Mouse (Mus musculus): ENCODE data around the gene Map3k4. TPM values are rescaled to one million over a fixed set of nuclear protein-coding genes. Genes with fewer than 3 reads are reported as not detected.
"Not testable (repeated sequence)": the region's sequence is repeated elsewhere in the genome, so short reads cannot be mapped to it uniquely, and the experiment has no call there.

The Map3k4 gene
- polyA plus RNA-seq, 1 experiment from 2014 or later, result 49.1 TPM

GRCm38 (mm10) chr17:12225227-12225626, 93.4 kb downstream of the Map3k4 start:
- Histone ChIP-seq H3K27me3 (replicated peaks; ENCODE audit: low read depth, poor library complexity, severe bottlenecking) (no peaks in the 10 kb centered on the region), H3K9me3 (no peaks in the 10 kb centered on the region), H3K4me3 (no peak overlapping the region), H3K36me3 (replicated peaks) (peaks cover 80% of the 10 kb centered on the region), H3K4me1 (peaks cover 17% of the 10 kb centered on the region), H3K27ac (replicated peaks) (no peak overlapping the region)
- no peak for DNase-seq (ENCODE audit: low spot score)
- WGBS, result 65% methylated on average over 1 of the region's 1 CpGs

- H3K9me3 ChIP-seq, result not testable (repeated sequence)
- WGBS, result 89% methylated on average over 7 of the region's 7 CpGs
- H3K36me3 ChIP-seq (replicated peaks), result peaks cover 80% of the 10 kb centered on the region
Observed at GRCm38 (mm10) chr17:12224551-12224950, 94.0 kb downstream of the Map3k4 start.

GRCm38 (mm10) chr17:12224145-12224544, 94.5 kb downstream of the Map3k4 start:
- peaks cover 80% of the 10 kb centered on the region for H3K36me3 ChIP-seq (replicated peaks)
- H3K4me1 ChIP-seq, result peaks cover 17% of the 10 kb centered on the region
- no peaks in the 10 kb centered on the region for H3K27me3 ChIP-seq (replicated peaks; ENCODE audit: low read depth, poor library complexity, severe bottlenecking)
- no peak overlapping the region for H3K4me3 ChIP-seq
- H3K9me3 ChIP-seq, result no peaks in the 10 kb centered on the region
- 80% methylated on average over 9 of the region's 9 CpGs for WGBS
- DNase-seq (ENCODE audit: low spot score), result no peak
- no peak overlapping the region for H3K27ac ChIP-seq (replicated peaks)

More at GRCm38 (mm10) chr17:12224551-12224950, 94.0 kb downstream of the Map3k4 start:
- H3K27ac ChIP-seq (replicated peaks); DNase-seq (ENCODE audit: low spot score); H3K27me3 ChIP-seq (replicated peaks; ENCODE audit: low read depth, poor library complexity, severe bottlenecking); H3K4me3 ChIP-seq: not testable (repeated sequence)
- peaks cover 17% of the 10 kb centered on the region for H3K4me1 ChIP-seq

DNA sequence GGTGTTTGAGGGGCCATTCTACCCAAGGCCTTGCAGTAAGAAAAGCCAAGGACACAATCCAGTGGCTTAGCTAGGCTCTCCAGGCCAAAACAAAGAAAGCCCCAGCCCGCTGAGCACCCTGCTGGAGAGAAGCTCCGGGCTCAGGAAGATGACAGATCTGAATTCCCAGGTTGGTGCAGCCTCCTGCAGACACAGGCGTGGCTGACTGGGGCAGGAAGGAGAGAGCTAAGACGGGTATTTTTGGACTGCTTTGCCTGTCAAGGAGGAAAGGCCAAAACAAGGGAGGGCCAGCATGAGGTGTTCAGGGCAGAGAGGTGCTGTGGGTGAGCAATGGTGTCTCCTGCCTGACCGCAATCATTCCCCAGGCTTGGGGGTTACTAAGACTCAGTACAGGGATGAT, 94.9 kb downstream of the Map3k4 start:
- Histone ChIP-seq H3K4me3 (no peak overlapping the region), H3K27me3 (replicated peaks; ENCODE audit: low read depth, poor library complexity, severe bottlenecking) (no peaks in the 10 kb centered on the region), H3K36me3 (replicated peaks) (peaks cover 80% of the 10 kb centered on the region), H3K27ac (replicated peaks) (0 out of 2 replicates have a peak overlapping the region, but pooled peaks have one; percentile 6), H3K9me3 (no peaks in the 10 kb centered on the region), H3K4me1 (peaks cover 17% of the 10 kb centered on the region)
- no peak for DNase-seq (ENCODE audit: low spot score)
- WGBS, result 45% methylated on average over 5 of the region's 5 CpGs

- H3K27me3 ChIP-seq (replicated peaks; ENCODE audit: low read depth, poor library complexity, severe bottlenecking), result no peaks in the 10 kb centered on the region
- WGBS, result 79% methylated on average over 6 of the region's 6 CpGs
- no peak overlapping the region for H3K27ac ChIP-seq (replicated peaks)
- no peaks in the 10 kb centered on the region for H3K9me3 ChIP-seq
- H3K36me3 ChIP-seq (replicated peaks), result peaks cover 80% of the 10 kb centered on the region
- no peak for DNase-seq (ENCODE audit: low spot score)
- peaks cover 17% of the 10 kb centered on the region for H3K4me1 ChIP-seq
- H3K4me3 ChIP-seq, result no peak overlapping the region
Observed at GRCm38 (mm10) chr17:12221926-12222325, 96.7 kb downstream of the Map3k4 start.

- 85% methylated on average over 6 of the region's 6 CpGs for WGBS
- DNase-seq (ENCODE audit: low spot score), result no peak
- Histone ChIP-seq H3K36me3 (replicated peaks) (peaks cover 99% of the 10 kb centered on the region), H3K9me3 (no peaks in the 10 kb centered on the region), H3K27ac (replicated peaks) (no peak overlapping the region), H3K4me3 (no peak overlapping the region), H3K4me1 (no peaks in the 10 kb centered on the region), H3K27me3 (replicated peaks; ENCODE audit: low read depth, poor library complexity, severe bottlenecking) (no peaks in the 10 kb centered on the region)
Observed at GRCm38 (mm10) chr17:12216224-12216623, 102.4 kb downstream of the Map3k4 start.

DNA sequence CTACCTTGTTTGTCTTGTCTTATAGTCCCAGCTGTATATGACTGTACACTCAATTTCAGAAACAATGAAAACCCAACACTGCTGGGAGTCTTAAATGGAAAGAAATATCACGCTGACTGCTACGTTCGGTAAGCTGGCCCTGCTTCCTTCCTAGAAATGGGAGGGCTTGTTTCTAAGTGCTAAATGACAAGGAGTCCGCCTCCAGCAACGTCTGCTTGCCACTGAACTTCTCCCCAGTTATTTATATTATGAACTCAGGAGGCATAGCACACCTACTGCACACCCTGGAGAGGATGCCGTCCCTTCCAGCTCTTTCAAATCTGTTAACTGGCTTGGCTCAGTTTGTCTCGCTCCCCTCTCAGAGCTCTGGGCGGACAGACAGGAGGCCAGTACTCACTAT, 105.2 kb downstream of the Map3k4 start:
- WGBS, result 92% methylated on average over 8 of the region's 8 CpGs
- Histone ChIP-seq H3K9me3 (no peaks in the 10 kb centered on the region), H3K27me3 (replicated peaks; ENCODE audit: low read depth, poor library complexity, severe bottlenecking) (no peaks in the 10 kb centered on the region), H3K4me3 (no peak overlapping the region), H3K36me3 (replicated peaks) (peaks cover 85% of the 10 kb centered on the region), H3K4me1 (no peaks in the 10 kb centered on the region), H3K27ac (replicated peaks) (no peak overlapping the region)
- no peak for DNase-seq (ENCODE audit: low spot score)

GRCm38 (mm10) chr17:12212341-12212740, 106.3 kb downstream of the Map3k4 start:
- no peaks in the 10 kb centered on the region for H3K9me3 ChIP-seq
- H3K4me3 ChIP-seq, result no peak overlapping the region
- H3K27ac ChIP-seq (replicated peaks), result no peak overlapping the region
- no peaks in the 10 kb centered on the region for H3K27me3 ChIP-seq (replicated peaks; ENCODE audit: low read depth, poor library complexity, severe bottlenecking)
- DNase-seq (ENCODE audit: low spot score), result no peak
- WGBS, result 91% methylated on average over 6 of the region's 6 CpGs
- peaks cover 10% of the 10 kb centered on the region for H3K4me1 ChIP-seq
- H3K36me3 ChIP-seq (replicated peaks), result peaks cover 74% of the 10 kb centered on the region

DNA sequence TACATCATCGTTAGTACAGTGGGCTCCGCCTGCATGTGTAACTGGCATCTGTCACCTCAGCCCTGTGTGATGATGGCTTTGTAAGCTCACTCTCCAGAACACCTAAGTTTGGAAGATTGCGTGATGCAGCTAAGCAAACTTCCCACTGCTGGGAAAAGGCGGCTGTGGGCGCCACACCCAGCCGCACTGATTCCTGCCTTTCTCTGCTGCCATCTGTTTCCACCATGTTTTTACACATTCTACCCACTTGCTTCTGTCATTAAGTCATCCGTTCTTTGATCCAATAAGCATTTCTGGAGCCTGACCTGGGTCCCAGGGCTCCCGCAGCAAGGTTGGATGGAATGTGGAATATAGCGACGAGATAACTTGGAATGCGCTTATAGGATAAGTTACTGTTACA, 106.7 kb downstream of the Map3k4 start:
- WGBS, result 95% methylated on average over 11 of the region's 11 CpGs

GRCm38 (mm10) chr17:12210544-12211132, 108.0 kb downstream of the Map3k4 start:
- Histone ChIP-seq H3K36me3 (replicated peaks) (peaks cover 57% of the 10 kb centered on the region), H3K27ac (replicated peaks) (no peak overlapping the region), H3K4me3 (no peak overlapping the region), H3K9me3 (no peaks in the 10 kb centered on the region), H3K4me1 (peaks cover 25% of the 10 kb centered on the region), H3K27me3 (replicated peaks; ENCODE audit: low read depth, poor library complexity, severe bottlenecking) (no peaks in the 10 kb centered on the region)
- WGBS, result 36% methylated on average over 8 of the region's 8 CpGs
- DNase-seq (ENCODE audit: low spot score), result peak; percentile 87

More for the DNA sequence above, 106.7 kb downstream of the Map3k4 start:
- H3K9me3 ChIP-seq, result no peaks in the 10 kb centered on the region
- peaks cover 70% of the 10 kb centered on the region for H3K36me3 ChIP-seq (replicated peaks)
- no peak for DNase-seq (ENCODE audit: low spot score)
- no peak overlapping the region for H3K4me3 ChIP-seq
- peaks cover 15% of the 10 kb centered on the region for H3K4me1 ChIP-seq
- H3K27me3 ChIP-seq (replicated peaks; ENCODE audit: low read depth, poor library complexity, severe bottlenecking), result no peaks in the 10 kb centered on the region
- no peak overlapping the region for H3K27ac ChIP-seq (replicated peaks)

- Histone ChIP-seq H3K9me3 (no peaks in the 10 kb centered on the region), H3K27me3 (replicated peaks; ENCODE audit: low read depth, poor library complexity, severe bottlenecking) (no peaks in the 10 kb centered on the region), H3K4me1 (peaks cover 37% of the 10 kb centered on the region), H3K36me3 (replicated peaks) (peaks cover 46% of the 10 kb centered on the region), H3K4me3 (no peak overlapping the region), H3K27ac (replicated peaks) (no peak overlapping the region)
- DNase-seq (ENCODE audit: low spot score), result no peak
- 91% methylated on average over 4 of the region's 4 CpGs for WGBS
Observed at GRCm38 (mm10) chr17:12209481-12209880, 109.1 kb downstream of the Map3k4 start.

- no peaks in the 10 kb centered on the region for H3K9me3 ChIP-seq
- peaks cover 30% of the 10 kb centered on the region for H3K36me3 ChIP-seq (replicated peaks)
- 54% methylated on average over 1 of the region's 1 CpGs for whole genome bisulfite sequencing
- peaks cover 56% of the 10 kb centered on the region for H3K4me1 ChIP-seq
- peak overlapping the region; percentile 67 for H3K27ac ChIP-seq (replicated peaks)
- no peak overlapping the region for H3K4me3 ChIP-seq
- no peaks in the 10 kb centered on the region for H3K27me3 ChIP-seq (replicated peaks; ENCODE audit: low read depth, poor library complexity, severe bottlenecking)
- DNase-seq (ENCODE audit: low spot score), result no peak
Observed at GRCm38 (mm10) chr17:12207022-12207548, 111.5 kb downstream of the Map3k4 start.

DNA sequence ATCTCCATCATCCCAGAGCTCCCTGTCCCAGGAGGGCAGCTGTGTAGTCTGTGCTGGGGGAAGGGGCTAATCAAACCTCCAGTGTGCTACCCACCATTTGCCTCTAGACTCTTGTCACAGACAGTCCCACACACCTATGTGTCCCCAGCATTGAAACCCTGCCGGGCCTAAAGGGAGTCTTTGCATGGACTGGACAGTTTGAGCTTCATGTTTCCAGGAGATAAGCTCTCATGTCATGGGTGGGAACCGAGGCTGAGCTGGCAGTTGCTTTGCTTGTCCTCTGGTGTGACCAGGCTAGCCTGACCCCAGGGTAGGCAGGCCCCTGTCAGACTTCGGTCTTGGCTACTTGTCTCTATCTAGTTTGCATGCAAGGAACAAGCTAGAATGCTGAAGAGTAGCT, 112.3 kb downstream of the Map3k4 start:
- Histone ChIP-seq H3K36me3 (replicated peaks) (peaks cover 22% of the 10 kb centered on the region), H3K4me3 (no peak overlapping the region), H3K9me3 (no peaks in the 10 kb centered on the region), H3K4me1 (peaks cover 58% of the 10 kb centered on the region), H3K27me3 (replicated peaks; ENCODE audit: low read depth, poor library complexity, severe bottlenecking) (no peaks in the 10 kb centered on the region), H3K27ac (replicated peaks) (peak overlapping the region; percentile 71)
- 48% methylated on average over 3 of the region's 3 CpGs for WGBS
- no peak for DNase-seq (ENCODE audit: low spot score)

Measured in embryonic facial prominence, embryonic 10.5 days (tissue).